Mouse (Mus musculus) embryo, embryonic 9.5 days (tissue): Measurements from ENCODE around the gene Pecam1.
"Not testable (repeated sequence)": the region's sequence is repeated elsewhere in the genome, so short reads cannot be mapped to it uniquely, and the experiment has no call there.

ENCODE experiments used
- DNase-seq: peaks from one replicate; pipeline ENCODE4 v3.0.0-alpha.2; 2017; ENCODE audit errors: extremely low spot score

The Pecam1 gene

DNA sequence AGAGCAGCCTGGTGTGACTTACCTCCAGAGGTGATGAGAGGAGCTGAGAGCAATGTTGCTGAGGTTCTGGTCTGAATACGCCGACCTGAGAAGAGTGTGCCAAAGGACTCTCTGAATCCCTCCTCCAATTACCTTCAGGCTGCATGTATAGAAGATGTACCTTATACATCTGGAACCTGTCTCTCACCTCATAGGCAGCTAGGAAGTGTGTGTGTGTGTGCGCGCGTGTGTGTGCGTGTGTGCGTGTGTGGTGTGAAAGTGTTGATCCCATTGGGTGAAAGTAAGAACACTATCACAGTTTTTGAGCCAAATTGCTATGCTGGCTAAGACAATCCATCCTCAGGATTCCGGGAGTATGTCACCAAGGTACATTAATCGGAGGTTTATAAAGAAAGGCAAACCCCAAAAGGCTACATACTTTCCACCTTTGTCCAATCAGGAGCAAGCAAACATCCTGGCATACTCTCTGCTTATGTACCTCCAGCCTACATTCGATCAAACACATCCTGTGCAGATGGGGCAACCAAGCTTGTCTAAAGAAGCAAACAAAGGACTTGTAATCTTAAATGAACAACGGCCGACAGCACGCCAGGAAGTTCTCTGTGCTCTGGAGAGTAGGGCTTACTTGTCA is at the start of gene Pecam1:
Gene Pecam1, minus strand, starts transcription at position 508 of the 631 bp plus-strand sequence.
- no peak for DNase-seq

DNA sequence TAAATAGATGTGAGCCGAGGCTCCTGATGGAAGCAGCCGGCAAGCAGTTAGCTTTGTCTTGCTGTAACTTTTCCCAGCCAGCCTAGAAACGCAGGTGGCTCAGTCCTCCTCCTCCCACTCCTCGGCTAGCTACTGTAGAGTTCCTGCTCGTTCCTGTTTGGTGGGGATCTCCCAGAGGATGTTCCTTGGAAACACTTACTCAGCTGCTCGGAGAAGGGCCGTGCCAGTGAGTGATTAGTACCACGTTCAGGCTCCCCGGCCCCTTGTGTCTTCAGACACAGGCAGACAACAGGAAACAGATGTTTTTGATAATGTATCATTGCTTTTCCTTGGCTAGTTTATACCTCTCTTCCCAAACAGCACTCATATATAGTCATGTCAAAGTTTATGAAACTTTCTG is 45.3 kb upstream of the Pecam1 start:
- no peak for DNase-seq

DNA sequence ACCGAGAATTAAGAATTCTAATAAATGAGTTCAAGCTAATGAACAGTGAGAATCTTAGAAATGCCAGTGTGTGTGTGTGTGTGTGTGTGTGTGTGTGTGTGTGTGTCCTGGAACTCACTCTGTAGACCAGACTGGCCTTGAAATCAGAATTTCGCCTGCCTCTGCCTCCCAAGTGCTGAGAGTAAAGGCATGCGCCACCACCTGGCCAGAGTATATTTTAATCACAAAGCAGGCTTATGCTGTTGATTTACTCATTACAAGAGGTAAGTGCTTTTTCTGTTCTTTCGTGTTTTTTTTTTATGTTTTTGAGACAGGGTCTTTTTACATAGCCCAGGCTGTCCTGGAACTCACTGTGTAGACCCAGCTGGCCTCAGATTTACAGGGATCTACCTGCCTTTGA is 43.4 kb upstream of the Pecam1 start:
- DNase-seq: no peak

DNA sequence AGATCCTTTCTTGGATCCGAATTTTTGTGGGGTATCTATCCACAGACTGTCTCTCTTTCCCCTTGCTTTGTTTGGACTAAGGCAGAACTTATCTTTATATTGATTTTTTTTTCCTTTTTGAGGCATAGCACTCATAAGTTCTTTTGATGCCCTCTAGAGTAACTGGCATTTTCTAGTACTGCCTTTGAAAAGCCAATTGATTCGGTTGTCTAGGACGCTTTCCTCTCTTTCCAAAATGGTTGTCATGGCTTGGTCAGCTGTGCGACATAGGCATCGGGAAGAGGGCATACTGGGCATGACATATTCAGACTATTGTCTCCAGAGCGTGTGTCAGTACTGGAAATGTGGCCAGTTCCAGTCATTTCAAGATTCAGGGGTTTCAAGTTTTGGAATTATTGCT is 39.2 kb upstream of the Pecam1 start:
- peak; percentile 44 for DNase-seq

DNA sequence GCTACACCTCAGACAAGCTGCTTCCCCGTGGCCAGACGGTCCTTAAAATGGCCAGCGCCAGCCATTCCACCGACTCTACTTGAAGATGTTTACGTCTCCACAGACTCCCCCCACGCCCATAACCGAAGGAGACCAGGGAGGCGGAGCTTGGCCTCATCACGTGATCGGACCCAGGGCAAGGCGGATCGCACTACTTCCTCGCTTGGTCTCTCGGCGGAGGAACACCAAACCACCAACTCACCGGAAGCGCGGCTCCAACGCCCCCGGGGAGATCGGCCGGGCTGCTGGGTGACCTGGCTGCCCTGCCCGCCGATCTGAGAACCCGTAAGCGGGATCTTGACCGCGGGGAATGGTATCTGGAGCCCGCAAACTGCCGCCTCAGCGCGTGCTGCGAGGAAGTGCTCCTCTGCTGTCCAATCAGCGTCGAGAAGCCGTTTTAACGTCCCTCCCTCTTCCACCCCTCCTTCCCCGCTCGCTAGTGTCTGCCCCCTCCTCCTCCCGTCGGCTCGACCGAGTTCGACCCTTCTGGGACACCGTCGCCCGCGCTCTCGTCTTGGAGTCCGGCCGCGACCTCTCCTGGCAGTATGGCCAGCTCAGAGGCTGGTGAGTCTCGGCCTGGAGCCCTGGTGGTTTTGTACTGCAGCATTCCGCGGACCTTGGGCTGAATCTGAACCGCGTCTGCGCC is 38.5 kb upstream of the Pecam1 start, which contains the start of the genes Ddx5 and Cep95:
Gene Ddx5, minus strand, starts transcription at position 411 of the 685 bp plus-strand sequence.
Gene Cep95, plus strand, starts transcription at position 478 of the 685 bp plus-strand sequence.
- DNase-seq: peak; percentile 97

- peak; percentile 99 for DNase-seq
Measured at GRCm38 (mm10) chr11:106788026-106788774, 37.8 kb upstream of the Pecam1 start.

DNA sequence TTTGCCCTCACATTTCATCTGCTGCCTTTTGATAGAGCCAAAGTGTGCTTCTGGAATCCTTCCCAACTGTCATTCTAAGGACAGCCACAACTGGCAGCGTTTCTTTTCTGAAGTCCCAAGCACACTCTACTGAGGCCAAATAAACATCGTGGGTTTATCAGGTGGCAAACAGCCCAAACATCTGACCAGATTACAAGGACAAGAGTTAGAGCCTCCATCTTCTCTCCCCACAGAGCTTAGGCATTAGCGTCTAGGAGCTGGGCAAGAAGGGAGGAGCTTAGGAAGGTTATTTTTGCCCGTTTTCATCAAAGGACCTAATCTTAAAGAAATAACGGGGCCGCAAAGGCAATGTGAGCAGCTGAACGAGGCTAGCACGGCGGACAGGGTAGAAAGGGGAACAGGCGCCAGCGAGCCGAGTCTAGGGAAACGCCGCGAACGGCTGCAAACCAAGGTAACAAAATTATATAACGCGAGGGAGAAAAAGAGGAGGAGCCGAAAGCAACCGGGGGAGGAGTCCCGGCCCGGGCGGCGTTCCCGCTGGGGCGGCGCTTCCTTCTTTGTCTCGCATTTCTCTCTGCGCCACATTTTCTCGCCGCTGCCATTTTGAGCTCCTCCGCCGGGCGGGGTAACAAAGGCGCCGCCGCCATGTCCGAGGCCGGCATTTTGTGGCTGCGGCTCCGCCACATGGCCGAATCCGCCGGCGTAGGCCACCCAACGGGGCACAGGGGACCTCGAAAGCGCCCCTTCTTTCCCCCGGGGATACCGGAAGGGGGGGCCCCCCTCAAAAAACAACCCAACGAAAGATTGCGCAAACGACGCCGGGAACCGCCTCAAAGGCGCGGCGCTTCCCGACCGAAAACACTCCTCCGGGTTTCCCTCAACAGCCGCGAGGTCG is 37.0 kb upstream of the Pecam1 start:
- peak; percentile 79 for DNase-seq

GRCm38 (mm10) chr11:106785043-106785442 is 34.6 kb upstream of the Pecam1 start:
- no peak for DNase-seq

DNA sequence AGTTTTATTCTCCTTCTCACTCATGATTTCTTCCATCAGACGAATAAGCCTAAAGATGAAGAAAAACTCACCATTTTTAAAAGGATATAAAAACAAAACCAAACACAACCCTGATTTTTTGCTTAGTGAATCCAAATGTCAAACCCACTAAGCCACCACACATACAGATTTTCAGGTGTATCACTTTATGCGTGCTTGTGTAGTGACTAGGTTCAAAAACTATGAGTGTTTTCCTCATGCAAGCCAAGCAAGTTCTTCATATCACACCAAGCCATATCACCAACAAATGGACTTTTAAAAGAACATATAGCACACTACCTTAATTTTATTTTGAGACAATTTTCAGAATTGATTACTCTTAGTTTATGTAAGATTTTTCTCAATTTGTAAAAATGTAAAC is 34.0 kb upstream of the Pecam1 start:
- DNase-seq: no peak

- no peak for DNase-seq
Measured at GRCm38 (mm10) chr11:106782841-106783764, 32.7 kb upstream of the Pecam1 start.

- not testable (repeated sequence) for DNase-seq
Measured at GRCm38 (mm10) chr11:106782271-106782670, 31.8 kb upstream of the Pecam1 start.

DNA sequence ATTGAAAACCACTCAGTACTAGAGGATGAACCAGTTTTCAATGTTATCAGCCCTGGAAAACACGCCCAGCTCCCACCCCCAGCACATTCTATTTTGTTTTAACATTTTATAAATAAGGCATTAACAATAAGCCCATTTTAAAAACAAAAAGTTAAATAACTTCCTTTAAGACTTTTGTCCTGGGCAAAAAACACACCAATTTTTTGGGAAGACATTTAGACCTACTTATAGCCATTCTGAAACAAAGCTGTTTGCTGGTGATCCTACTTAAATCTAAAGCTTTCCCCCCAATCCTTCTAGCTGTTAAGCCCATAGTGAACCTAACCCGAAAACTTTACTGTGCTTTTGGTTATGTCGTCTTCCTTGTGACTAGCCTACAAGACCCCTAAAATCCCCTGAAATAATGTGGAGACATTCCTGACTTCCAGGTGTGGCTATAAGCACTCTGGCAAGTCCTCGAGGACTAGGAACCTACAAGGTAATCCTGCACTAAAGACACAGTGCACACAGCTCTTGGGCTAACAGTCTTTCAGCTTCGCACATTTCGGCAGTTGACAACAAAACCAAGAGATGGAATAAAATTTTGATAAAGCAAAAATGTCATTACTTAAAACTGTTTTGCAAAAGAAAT is 30.3 kb upstream of the Pecam1 start:
- no peak for DNase-seq

GRCm38 (mm10) chr11:106780089-106780425 is 29.6 kb upstream of the Pecam1 start:
- peak; percentile 28 for DNase-seq

GRCm38 (mm10) chr11:106779388-106780088 is 29.1 kb upstream of the Pecam1 start, which contains the start of gene Polg2:
Gene Polg2, minus strand, starts transcription at chr11:106779537.
- DNase-seq: peak; percentile 92

DNA sequence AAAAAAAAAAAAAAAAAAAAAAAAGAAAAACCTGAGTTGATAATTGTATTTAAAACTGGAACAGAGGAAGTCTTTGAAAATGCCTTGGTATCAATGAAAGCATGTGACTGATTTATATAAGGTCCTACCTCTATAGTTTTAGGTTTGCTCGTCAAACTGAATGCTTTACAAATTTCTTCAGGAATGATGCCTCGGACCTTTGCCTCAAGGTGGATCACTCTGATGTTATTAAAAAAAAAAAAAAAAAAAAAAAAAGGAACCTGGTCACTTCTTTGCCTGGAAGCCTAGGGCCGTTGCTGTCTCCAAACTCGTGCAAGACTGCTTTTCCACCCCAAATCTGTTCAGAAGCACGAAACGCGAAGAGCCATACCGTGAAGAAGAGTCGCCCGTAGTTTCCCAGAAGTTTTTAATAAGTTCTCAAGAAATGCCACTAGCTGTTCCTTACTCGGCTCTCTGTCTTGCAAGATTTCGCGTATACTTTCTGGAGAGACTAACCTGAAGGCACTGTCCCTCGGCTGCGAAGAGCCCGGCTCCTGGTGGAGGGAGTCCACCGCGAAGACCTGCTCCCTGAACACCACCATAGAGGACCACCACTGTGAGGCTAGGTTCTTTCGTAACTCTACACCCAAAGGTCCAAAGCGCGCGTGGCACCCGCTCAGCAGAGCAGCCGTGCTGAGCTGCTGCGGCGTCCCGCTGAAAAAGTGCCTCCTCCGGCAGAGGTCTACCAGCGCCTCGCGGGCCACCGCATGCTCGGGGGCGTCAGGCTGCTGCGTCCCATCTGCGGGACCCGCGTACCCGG is 28.4 kb upstream of the Pecam1 start:
- no peak for DNase-seq

- no peak for DNase-seq
Measured at GRCm38 (mm10) chr11:106778132-106778531, 27.7 kb upstream of the Pecam1 start.

GRCm38 (mm10) chr11:106777395-106777794 is 27.0 kb upstream of the Pecam1 start:
- no peak for DNase-seq

DNA sequence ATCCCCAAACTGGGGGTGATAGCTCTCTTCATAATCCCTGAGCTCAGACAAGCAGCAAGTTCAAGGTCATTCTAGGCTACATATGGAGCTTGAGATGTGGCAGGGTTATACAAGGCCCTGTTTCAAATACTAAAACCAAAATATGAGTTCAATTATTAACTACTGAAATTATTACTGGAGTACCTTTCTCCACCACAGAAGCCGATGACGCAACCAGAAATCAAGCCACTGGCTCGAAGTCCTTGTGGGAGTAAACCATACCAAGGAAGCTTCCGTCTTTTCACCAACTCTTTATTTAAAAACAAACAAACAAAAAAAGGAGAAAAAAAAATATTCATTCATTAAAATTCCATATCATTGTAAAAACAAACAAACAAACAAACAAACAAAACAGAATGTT is 26.5 kb upstream of the Pecam1 start:
- no peak for DNase-seq

GRCm38 (mm10) chr11:106773061-106773460 is 22.6 kb upstream of the Pecam1 start:
- no peak for DNase-seq
